Mouse (Mus musculus): ENCODE measurements around the gene Plscr2.

- TF ChIP-seq CTCF (IDR thresholded peaks at IDR 0.05; ENCODE audit: low read depth), result no peak
- no peak for TF ChIP-seq EP300 (optimal IDR thresholded peaks at IDR 0.05)
Observed at GRCm38 (mm10) chr9:92293560-92294548, 18.5 kb downstream of the Plscr2 start.
